Mouse (Mus musculus) embryonic facial prominence, embryonic 12.5 days (tissue): ENCODE measurements around the gene Cass4. TPM values are rescaled to one million over a fixed set of nuclear protein-coding genes. Genes with fewer than 3 reads are reported as not detected.

Experiments used
- ATAC-seq: fragments of 200-750 bp; cut with Nextera tagmentation; 2 replicates; pipeline ENCODE4 v1.8.0; 2017; ENCODE audit not compliant: insufficient number of reproducible peaks, insufficient read depth, low FRiP score, low TSS enrichment
- H3K27ac ChIP-seq: fragments of 300-500 bp; sonication (generic); 2 replicates; pipeline ENCODE4 v1.5.1; 2016; ENCODE audit warnings: mild to moderate bottlenecking
- H3K27me3 ChIP-seq: fragments of 300-500 bp; sonication (generic); 2 replicates; pipeline ENCODE4 v1.6.1; 2016; ENCODE audit warnings: mild to moderate bottlenecking, moderate library complexity
- H3K36me3 ChIP-seq: fragments of 300-500 bp; sonication (generic); 2 replicates; pipeline ENCODE4 v1.6.1; 2016; ENCODE audit warnings: mild to moderate bottlenecking
- H3K4me1 ChIP-seq: fragments of 300-500 bp; sonication (generic); 2 replicates; pipeline ENCODE4 v1.6.1; 2016
- H3K4me2 ChIP-seq: fragments of 300-500 bp; sonication (generic); replicated peaks from 2 replicates; pipeline ENCODE4 v1.6.1; 2016; ENCODE audit warnings: mild to moderate bottlenecking, moderate library complexity
- H3K4me3 ChIP-seq: fragments of 300-500 bp; sonication (generic); 2 replicates; pipeline ENCODE4 v1.5.1; 2016; ENCODE audit warnings: mild to moderate bottlenecking
- H3K9ac ChIP-seq: fragments of 300-500 bp; sonication (generic); 2 replicates; pipeline ENCODE4 v1.6.1; 2016; ENCODE audit warnings: mild to moderate bottlenecking, moderate library complexity
- H3K9me3 ChIP-seq: fragments of 300-500 bp; sonication (generic); 2 replicates; pipeline ENCODE4 v1.6.1; 2016; ENCODE audit warnings: mild to moderate bottlenecking, moderate library complexity
- WGBS: fragments of 180-500 bp; shearing (Covaris S2); methylation state at CpG from one replicate; pipeline ENCODE4 v1.1.7; 2016; 5-methylcytosine and 5-hydroxymethylcytosine counted together
- polyA plus RNA-seq: library from polyadenylated mRNA; unstranded; fragments of >200 nt; fragmentation: Nextera tagmentation; extraction: Ambion mirVana; gene quantifications from 2 replicates; pipeline ENCODE4 v1.2.1, GENCODE M21; 2016

The Cass4 gene
- polyA plus RNA-seq, 1 experiment from 2014 or later: 0.20 TPM

DNA sequence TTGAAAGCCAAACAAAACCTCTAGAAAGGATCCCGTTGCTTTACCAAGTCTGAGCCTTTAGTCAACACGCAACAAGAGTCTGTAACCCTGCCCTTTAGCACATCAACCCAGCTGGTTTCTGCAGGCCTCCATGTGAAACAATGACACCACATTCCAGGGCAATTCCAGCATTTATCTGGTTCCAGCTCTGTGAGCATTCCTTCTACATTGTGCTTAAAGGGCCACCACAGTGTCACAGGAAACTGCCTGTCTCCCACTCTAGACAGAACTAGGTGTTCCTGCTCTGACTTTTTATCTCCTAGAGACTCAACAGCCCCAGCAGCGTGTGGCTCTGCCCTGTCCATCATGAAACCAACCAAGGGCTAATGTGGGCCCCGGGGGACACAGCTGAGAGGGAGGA lies 19.7 kb downstream of the Cass4 start:
- Histone ChIP-seq H3K4me1 (peaks cover 14% of the 10 kb centered on the region), H3K27me3 (no peaks in the 10 kb centered on the region), H3K36me3 (no peaks in the 10 kb centered on the region), H3K9me3 (no peaks in the 10 kb centered on the region), H3K4me3 (no peak overlapping the region), H3K4me2 (no peak overlapping the region), H3K9ac (no peak overlapping the region), H3K27ac (no peak overlapping the region)
- no peak; the same call in 1 of the 2 replicates for ATAC-seq
- whole genome bisulfite sequencing: 19% methylated on average over 4 of the region's 4 CpGs

DNA sequence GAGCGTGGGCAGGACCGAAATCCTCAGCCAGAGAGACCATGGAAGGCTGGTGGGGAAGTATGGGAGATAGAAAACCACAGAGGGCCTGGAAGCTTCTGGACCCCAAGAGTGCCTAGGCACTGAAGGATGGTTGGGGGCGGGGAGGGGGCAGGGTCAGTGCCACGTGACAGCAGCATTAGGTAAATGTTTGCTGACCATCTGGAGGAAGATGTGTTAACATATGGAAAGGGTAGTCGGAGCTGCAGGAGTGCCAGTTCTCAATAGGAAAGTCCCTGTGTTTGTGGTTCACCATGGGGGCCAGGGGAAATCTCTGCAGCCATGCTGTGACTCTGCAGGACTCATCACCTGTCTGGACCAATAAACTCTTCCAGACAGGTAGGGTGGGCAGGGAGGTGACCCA lies 20.3 kb downstream of the Cass4 start:
- Histone ChIP-seq H3K36me3 (no peaks in the 10 kb centered on the region), H3K4me1 (peaks cover 14% of the 10 kb centered on the region), H3K27me3 (no peaks in the 10 kb centered on the region), H3K4me2 (no peak overlapping the region), H3K27ac (no peak overlapping the region), H3K9me3 (no peaks in the 10 kb centered on the region), H3K9ac (no peak overlapping the region), H3K4me3 (no peak overlapping the region)
- 42% methylated on average over 5 of the region's 5 CpGs for WGBS
- ATAC-seq: no peak

DNA sequence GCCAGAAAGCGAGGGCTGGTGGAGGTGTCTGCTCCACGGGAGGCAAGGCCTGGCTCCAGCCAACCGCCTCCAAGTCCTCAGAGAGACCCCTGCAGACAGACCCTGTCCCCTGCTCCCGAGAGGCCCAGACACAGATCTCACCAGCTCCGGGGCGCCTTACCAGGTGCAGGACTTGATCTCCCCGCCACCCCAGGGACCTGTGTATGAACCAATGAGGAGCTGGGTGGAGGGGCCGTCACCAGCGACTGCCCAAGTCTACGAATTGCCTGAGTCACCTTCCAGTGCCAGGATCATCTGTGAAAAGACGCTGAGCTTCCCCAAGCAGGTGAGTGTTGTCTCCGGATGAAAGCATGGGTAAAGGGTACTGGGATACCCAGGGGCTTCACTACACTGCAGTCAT lies 22.6 kb downstream of the Cass4 start:
- 57% methylated on average over 12 of the region's 12 CpGs for WGBS
- H3K27me3 ChIP-seq: no peaks in the 10 kb centered on the region
- H3K9ac ChIP-seq: no peak overlapping the region
- H3K4me3 ChIP-seq: no peak overlapping the region
- no peak overlapping the region for H3K4me2 ChIP-seq
- no peak for ATAC-seq
- H3K9me3 ChIP-seq: no peaks in the 10 kb centered on the region
- peaks cover 14% of the 10 kb centered on the region for H3K4me1 ChIP-seq
- no peaks in the 10 kb centered on the region for H3K36me3 ChIP-seq
- no peak overlapping the region for H3K27ac ChIP-seq

DNA sequence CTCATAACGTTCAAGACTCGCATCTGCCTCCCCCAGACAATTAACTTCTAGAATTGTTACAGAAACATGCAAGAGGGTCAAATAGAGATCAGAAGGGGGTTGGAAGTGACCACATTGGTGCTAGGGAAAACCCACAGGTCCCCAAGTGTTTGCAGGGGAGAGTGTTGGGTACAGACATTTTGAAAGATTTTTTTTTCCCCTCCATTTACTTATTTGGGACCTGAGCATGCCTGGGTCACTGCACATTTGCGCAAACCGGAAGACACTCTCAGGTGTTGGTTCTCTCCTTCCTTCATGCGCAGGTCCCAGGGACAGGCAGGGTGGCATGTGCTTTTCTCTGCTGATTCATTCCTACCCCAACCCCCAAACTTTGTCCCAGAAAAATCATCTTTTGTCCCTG lies 23.3 kb downstream of the Cass4 start:
- WGBS: 87% methylated on average over 5 of the region's 5 CpGs
- Histone ChIP-seq H3K4me3 (no peak overlapping the region), H3K27ac (no peak overlapping the region), H3K27me3 (no peaks in the 10 kb centered on the region), H3K9ac (no peak overlapping the region), H3K4me2 (no peak overlapping the region), H3K36me3 (no peaks in the 10 kb centered on the region), H3K9me3 (no peaks in the 10 kb centered on the region), H3K4me1 (peaks cover 14% of the 10 kb centered on the region)
- ATAC-seq: no peak

DNA sequence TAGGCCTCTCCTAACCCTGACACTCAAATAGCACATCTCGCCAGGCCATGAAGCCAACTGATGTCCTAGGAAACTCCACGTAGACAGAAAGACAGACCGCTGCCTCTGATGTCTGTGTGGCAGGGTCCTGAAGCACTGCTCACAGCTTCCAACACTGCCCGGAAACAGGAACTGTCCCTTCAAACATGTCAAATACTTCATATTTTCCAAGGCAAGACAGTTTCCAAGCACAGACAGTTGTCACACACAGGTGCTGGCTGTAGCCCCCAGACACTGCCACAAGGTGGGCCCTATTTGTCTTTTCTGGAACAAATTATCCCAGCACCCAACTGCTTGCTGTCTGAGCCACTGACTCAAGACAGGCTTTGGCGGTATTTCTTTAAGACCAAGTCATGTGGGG lies 24.6 kb downstream of the Cass4 start:
- H3K9me3 ChIP-seq: no peaks in the 10 kb centered on the region
- no peak overlapping the region for H3K4me3 ChIP-seq
- H3K36me3 ChIP-seq: no peaks in the 10 kb centered on the region
- WGBS: 89% methylated on average over 5 of the region's 5 CpGs
- H3K4me1 ChIP-seq: peaks cover 5% of the 10 kb centered on the region
- no peak for ATAC-seq
- H3K4me2 ChIP-seq: no peak overlapping the region
- no peak overlapping the region for H3K9ac ChIP-seq
- no peaks in the 10 kb centered on the region for H3K27me3 ChIP-seq
- H3K27ac ChIP-seq: no peak overlapping the region

DNA sequence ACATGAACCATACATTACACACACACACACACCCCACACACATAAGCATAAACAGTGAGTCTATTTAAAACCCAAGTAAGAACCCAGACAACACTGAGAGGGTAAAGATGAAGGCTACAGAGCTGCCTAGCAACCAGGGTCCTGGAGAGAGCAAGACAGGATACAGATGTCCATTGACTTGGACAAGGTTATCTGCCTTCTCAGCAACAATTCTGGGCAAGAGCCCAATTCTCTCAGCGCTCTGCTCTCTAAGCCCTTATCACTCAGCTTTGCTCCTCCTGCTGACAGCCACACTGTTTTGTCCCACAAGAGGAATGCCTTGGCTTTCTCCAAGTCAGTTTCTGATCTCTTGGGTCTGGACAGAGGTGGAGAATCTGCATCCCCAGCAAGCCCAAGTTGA lies 37.0 kb downstream of the Cass4 start:
- no peak overlapping the region for H3K9ac ChIP-seq
- no peak for ATAC-seq
- no peaks in the 10 kb centered on the region for H3K36me3 ChIP-seq
- H3K27ac ChIP-seq: no peak overlapping the region
- H3K4me1 ChIP-seq: no peaks in the 10 kb centered on the region
- no peak overlapping the region for H3K4me3 ChIP-seq
- no peaks in the 10 kb centered on the region for H3K9me3 ChIP-seq
- H3K4me2 ChIP-seq: no peak overlapping the region
- no peaks in the 10 kb centered on the region for H3K27me3 ChIP-seq
- WGBS: 82% methylated on average over 1 of the region's 1 CpGs

DNA sequence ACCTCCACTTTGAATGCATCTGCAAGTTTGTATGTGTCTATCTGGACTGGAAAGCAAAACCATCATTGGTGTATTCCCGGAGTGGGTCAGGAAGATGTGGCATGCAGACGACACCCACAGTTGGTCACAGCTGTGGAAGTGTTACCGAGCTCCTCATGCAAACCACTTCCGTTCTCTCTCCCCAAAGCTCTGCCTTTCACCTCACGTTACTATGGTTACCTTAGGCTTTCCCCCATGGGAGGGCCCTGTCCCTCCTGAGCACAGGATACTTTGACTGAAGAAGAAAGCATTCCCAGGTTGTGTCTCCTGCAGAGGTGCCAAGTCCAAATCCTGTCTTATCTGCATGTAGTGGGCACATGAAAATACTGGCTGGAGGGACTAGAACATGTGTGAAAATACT lies 40.2 kb downstream of the Cass4 start:
- no peak overlapping the region for H3K27ac ChIP-seq
- 59% methylated on average over 5 of the region's 5 CpGs for WGBS
- no peak overlapping the region for H3K4me3 ChIP-seq
- H3K4me2 ChIP-seq: no peak overlapping the region
- H3K4me1 ChIP-seq: no peaks in the 10 kb centered on the region
- no peaks in the 10 kb centered on the region for H3K36me3 ChIP-seq
- ATAC-seq: no peak
- no peaks in the 10 kb centered on the region for H3K9me3 ChIP-seq
- H3K27me3 ChIP-seq: no peaks in the 10 kb centered on the region
- H3K9ac ChIP-seq: no peak overlapping the region

DNA sequence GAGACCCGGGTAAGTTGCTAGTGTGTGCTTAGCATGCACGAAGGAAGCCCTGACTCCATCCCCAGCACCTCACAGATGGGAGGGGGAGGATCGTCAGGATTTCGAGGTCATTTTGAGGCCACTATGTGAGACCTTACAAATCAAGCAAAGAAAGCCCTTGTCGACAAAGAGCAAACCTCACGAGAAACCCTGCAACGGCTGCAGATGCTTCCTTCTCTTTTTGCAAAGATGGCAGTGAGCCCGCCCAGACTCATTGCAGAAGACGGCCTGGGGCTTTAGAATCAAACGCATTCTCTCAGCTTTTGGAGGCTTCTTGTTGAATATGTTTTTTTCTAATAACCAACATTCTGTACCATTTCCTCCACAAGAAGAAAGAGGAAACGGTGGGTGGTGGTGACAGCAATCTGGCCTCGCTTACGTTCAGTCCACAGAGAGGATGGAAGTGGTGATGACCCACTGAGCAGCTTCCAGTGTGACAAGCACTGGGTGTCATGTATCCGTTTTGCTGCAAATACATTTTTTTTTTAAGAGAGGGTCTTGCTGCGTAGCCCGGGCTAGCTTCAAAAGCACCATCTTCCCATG lies 43.9 kb downstream of the Cass4 start:
- H3K4me3 ChIP-seq: no peak overlapping the region
- H3K4me1 ChIP-seq: peaks cover 16% of the 10 kb centered on the region
- H3K9me3 ChIP-seq: no peaks in the 10 kb centered on the region
- no peak overlapping the region for H3K9ac ChIP-seq
- no peaks in the 10 kb centered on the region for H3K36me3 ChIP-seq
- H3K27ac ChIP-seq: no peak overlapping the region
- 67% methylated on average over 16 of the region's 16 CpGs for WGBS
- ATAC-seq: no peak
- no peak overlapping the region for H3K4me2 ChIP-seq
- H3K27me3 ChIP-seq: no peaks in the 10 kb centered on the region

DNA sequence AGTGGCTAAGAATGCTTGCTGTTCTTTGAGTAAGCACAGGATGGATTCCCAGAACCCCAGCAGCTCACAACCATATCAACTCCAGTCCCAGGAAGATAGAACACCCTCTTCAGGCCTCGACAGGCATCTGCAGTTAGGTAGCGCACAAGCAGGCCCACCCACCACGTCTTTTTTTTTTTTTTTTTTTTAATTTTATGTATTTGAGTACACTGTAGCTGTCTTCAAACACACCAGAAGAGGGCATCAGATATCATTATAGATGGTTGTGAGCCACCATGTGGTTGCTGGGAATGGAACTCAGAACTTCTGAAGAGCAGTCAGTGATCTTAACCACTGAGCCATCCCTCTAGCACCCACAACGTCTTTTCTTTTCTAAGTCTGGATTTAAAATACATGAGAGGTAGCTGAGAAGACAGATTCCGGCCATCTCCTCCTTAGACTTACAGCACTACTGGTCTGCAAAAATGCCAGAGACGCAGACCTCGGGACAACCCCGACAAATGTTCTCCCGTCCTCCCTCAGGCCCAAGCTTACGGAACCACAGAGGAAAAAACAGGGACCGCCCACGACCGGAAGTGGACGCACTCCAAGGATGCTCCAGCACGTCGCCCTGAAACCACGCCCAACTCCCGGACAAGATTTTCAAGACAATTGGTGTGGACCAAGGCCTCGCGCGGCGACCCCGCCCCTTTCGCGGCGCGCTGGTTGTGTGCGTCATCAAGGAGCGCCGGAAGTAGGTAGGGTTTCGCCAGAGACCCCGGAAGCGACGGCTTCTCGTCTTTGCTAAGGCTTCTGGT lies 46.4 kb downstream of the Cass4 start, which contains the start of gene Rtf2:
Rtf2 (plus strand) TSS at position 714 of the 797 bp plus-strand sequence.
- H3K4me1 ChIP-seq: peaks cover 16% of the 10 kb centered on the region
- peaks cover 6% of the 10 kb centered on the region; the same call in 1 of the 2 replicates for H3K36me3 ChIP-seq
- H3K9ac ChIP-seq: peak within 1 kb of the TSS; percentile 61
- no peaks in the 10 kb centered on the region for H3K27me3 ChIP-seq
- ATAC-seq: peak; percentile 96
- 2% methylated on average over 35 of the region's 35 CpGs for WGBS
- H3K27ac ChIP-seq: 0 out of 2 replicates have a peak within 1 kb of the TSS, but pooled peaks have one; percentile 57
- H3K9me3 ChIP-seq: no peaks in the 10 kb centered on the region
- peak within 1 kb of the TSS; percentile 87 for H3K4me2 ChIP-seq
- peak within 1 kb of the TSS; percentile 76 for H3K4me3 ChIP-seq

DNA sequence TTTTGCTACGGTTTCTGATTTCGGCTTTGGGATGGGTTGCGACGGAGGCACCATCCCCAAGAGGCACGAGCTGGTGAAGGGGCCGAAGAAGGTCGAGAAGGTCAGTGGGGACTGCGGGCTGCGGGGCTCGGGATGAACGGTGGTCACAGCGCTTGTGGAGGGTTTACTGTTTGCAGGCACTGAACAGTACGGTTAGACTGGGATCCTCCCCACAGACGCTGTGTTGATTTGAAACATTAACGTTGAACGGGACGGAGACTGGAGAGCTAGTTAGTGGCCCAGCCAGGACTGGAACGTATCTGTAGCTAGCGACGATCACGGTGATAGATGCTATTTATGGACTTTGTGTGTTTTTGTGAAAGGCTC lies 47.0 kb downstream of the Cass4 start:
- peak; percentile 53; the same call in 1 of the 2 replicates for ATAC-seq

DNA sequence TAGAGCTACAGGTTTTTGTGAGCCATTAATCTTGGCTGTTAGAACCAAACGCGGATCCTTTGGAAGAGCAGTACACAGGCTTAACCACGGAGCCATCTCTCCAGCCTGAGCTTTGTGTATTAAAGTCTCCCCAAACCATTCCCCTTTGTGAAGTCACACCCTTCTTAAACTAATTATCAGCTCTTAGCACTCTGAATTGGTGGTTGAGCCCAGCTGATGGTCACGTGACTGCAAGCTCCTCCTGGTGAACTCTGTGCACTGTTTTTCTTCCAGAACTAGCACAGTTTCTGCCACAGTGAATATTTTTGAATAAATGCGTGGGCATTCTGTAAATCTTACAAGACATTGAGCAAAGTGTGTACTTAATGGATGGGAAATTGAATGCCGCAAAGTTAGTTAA lies 47.6 kb downstream of the Cass4 start:
- Histone ChIP-seq H3K4me3 (peak overlapping the region; percentile 76), H3K4me2 (peak overlapping the region; percentile 87), H3K9me3 (no peaks in the 10 kb centered on the region), H3K36me3 (peaks cover 18% of the 10 kb centered on the region), H3K9ac (peak overlapping the region; percentile 60), H3K27ac (no peak overlapping the region), H3K27me3 (no peaks in the 10 kb centered on the region), H3K4me1 (peaks cover 16% of the 10 kb centered on the region)
- no peak for ATAC-seq
- 29% methylated on average over 6 of the region's 6 CpGs for WGBS

More for the DNA sequence above, 47.0 kb downstream of the Cass4 start:
- H3K9ac ChIP-seq: peak overlapping the region; percentile 60
- peaks cover 16% of the 10 kb centered on the region for H3K4me1 ChIP-seq
- 0 out of 2 replicates have a peak overlapping the region, but pooled peaks have one; percentile 17 for H3K27ac ChIP-seq
- H3K9me3 ChIP-seq: no peaks in the 10 kb centered on the region
- H3K4me3 ChIP-seq: peak overlapping the region; percentile 76
- H3K4me2 ChIP-seq: peak overlapping the region; percentile 87
- under 1% methylated on average over 21 of the region's 21 CpGs for WGBS
- no peaks in the 10 kb centered on the region for H3K27me3 ChIP-seq
- peaks cover 12% of the 10 kb centered on the region for H3K36me3 ChIP-seq

DNA sequence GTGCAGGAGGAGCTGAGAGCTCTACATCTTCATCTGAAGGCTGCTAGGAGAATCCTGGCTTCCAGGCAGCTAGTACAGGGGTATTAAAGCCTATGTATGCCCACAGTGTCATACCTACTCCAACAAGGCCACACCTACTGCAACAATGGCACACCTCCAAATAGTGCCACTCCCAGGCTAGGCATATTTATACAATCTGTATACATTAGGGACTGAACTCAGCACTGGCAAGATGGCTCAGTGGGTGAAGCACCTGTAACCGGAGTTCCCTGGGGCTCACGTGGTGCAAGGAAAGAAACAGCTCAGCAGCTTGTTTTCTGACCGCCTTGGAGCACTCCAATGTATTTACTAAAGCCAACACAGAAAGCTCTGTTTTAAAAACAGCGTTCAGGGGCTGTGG lies 52.0 kb downstream of the Cass4 start:
- Histone ChIP-seq H3K9me3 (no peaks in the 10 kb centered on the region), H3K27ac (no peak overlapping the region), H3K9ac (no peak overlapping the region), H3K27me3 (no peaks in the 10 kb centered on the region), H3K4me3 (no peak overlapping the region), H3K4me1 (peaks cover 11% of the 10 kb centered on the region), H3K4me2 (no peak overlapping the region), H3K36me3 (peaks cover 62% of the 10 kb centered on the region)
- ATAC-seq: no peak
- WGBS: 92% methylated on average over 4 of the region's 4 CpGs
